Mouse (Mus musculus) kidney, postnatal 36 days (tissue): Measurements from ENCODE around the gene Tomm40.

Source experiments
- DNase-seq, 2 experiments: peaks; one replicate each; pipeline ENCODE4 v3.0.0; 2021 to 2022; ENCODE audit warnings: mixed read lengths in 2 of 2

Gene Tomm40

GRCm38 (mm10) chr7:19744590-19745385 is 29.6 kb upstream of the Tomm40 start:
- DNase-seq, result peak; percentile 66 to 86

- no peak for DNase-seq
Measured at GRCm38 (mm10) chr7:19743791-19744190, 28.6 kb upstream of the Tomm40 start.

GRCm38 (mm10) chr7:19742468-19742867 is 27.2 kb upstream of the Tomm40 start:
- no peak for DNase-seq

- DNase-seq, result peak; percentile 39 to 56
Measured at GRCm38 (mm10) chr7:19741329-19742031, 26.2 kb upstream of the Tomm40 start.

- DNase-seq, result peak; percentile 30 to 64
Measured at GRCm38 (mm10) chr7:19740269-19740668, 25.0 kb upstream of the Tomm40 start.

- DNase-seq, result no peak
Measured at GRCm38 (mm10) chr7:19738771-19739170, 23.5 kb upstream of the Tomm40 start.

GRCm38 (mm10) chr7:19736389-19737057 is 21.3 kb upstream of the Tomm40 start:
- peak in 1 of 2 experiments; percentile 29 for DNase-seq

- DNase-seq, result peak in 1 of 2 experiments; percentile 56
Measured at GRCm38 (mm10) chr7:19734178-19734666, 19.0 kb upstream of the Tomm40 start.

- peak in 1 of 2 experiments; percentile 24 for DNase-seq
Measured at GRCm38 (mm10) chr7:19726541-19726940, 11.3 kb upstream of the Tomm40 start.

GRCm38 (mm10) chr7:19724167-19724566 is 8.9 kb upstream of the Tomm40 start:
- DNase-seq, result peak in 1 of 2 experiments; percentile 60

- DNase-seq, result peak; percentile 76 to 78
Measured at GRCm38 (mm10) chr7:19722754-19723195, 7.5 kb upstream of the Tomm40 start.

- DNase-seq, result no peak
Measured at GRCm38 (mm10) chr7:19719200-19719599, 4.0 kb upstream of the Tomm40 start.

GRCm38 (mm10) chr7:19718297-19718952 is 3.2 kb upstream of the Tomm40 start:
- DNase-seq, result no peak

- no peak for DNase-seq
Measured at GRCm38 (mm10) chr7:19717346-19717745, 2.1 kb upstream of the Tomm40 start.

- DNase-seq, result no peak
Measured at GRCm38 (mm10) chr7:19716822-19717221, 1.6 kb upstream of the Tomm40 start.

- no peak for DNase-seq
Measured at GRCm38 (mm10) chr7:19716055-19716682, 931 bp upstream of the Tomm40 start.

GRCm38 (mm10) chr7:19714836-19715235 is 402 bp downstream of the Tomm40 start:
- no peak for DNase-seq

- no peak for DNase-seq
Measured at GRCm38 (mm10) chr7:19713598-19713997, 1.6 kb downstream of the Tomm40 start.

GRCm38 (mm10) chr7:19713196-19713595 is 2.0 kb downstream of the Tomm40 start:
- peak in 1 of 2 experiments; percentile 53 for DNase-seq

GRCm38 (mm10) chr7:19712414-19712813 is 2.8 kb downstream of the Tomm40 start:
- DNase-seq, result peak in 1 of 2 experiments; percentile 37

- DNase-seq, result no peak
Measured at GRCm38 (mm10) chr7:19710650-19711049, 4.6 kb downstream of the Tomm40 start.

- DNase-seq, result no peak
Measured at GRCm38 (mm10) chr7:19705271-19705670, 10.0 kb downstream of the Tomm40 start.
